Mouse (Mus musculus) kidney, adult 18-20 months (tissue): Measurements from ENCODE around the gene Cables2.

Experiments used
- DNase-seq: peaks from one replicate; pipeline ENCODE4 v3.0.0; 2021

Cables2 gene

GRCm38 (mm10) chr2:180273394-180274244 is at the start of gene Cables2:
Gene Cables2 (minus strand): TSS chr2:180273496.
- peak; percentile 92 for DNase-seq

DNA sequence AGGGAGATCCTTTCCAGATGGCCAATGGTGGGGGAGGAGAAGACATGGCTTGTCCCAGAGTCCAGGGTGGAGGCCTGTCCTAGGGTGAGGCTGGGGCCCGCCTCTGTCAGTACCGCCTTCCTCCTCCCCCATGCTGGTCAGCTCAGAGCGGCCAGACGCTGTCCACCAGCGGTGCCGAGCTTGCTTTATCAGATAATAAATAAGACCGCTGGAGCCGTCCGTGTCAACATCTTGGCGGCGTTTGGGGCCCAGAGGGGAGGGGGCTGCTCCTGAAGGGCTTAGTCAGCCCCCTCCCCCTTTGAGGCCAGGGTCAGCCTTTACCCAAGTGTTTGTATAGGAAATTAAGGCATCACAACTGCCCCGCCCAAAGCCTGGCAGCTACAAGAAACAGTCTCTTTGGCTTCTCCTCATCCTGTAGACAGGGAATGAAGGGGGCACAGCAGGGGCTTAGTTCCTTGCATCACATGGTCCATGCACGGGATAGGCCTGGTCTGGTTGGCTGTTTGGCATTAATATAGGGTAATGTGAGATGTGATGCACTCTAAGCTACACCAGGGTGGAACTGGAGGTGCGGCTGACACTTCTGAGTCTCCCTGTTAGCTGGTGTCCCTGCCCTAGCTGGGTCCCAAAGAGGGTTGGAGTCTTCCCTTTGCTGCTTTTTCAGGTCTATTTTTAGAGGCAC is 49.5 kb upstream of the Cables2 start:
- DNase-seq, result no peak

GRCm38 (mm10) chr2:180320216-180320615 is 46.9 kb upstream of the Cables2 start:
- DNase-seq, result no peak

GRCm38 (mm10) chr2:180317591-180317990 is 44.3 kb upstream of the Cables2 start:
- no peak for DNase-seq

GRCm38 (mm10) chr2:180314292-180314691 is 41.0 kb upstream of the Cables2 start:
- no peak for DNase-seq

GRCm38 (mm10) chr2:180311147-180311546 is 37.9 kb upstream of the Cables2 start:
- DNase-seq, result no peak

- DNase-seq, result no peak
Observed at GRCm38 (mm10) chr2:180307680-180308079, 34.4 kb upstream of the Cables2 start.

DNA sequence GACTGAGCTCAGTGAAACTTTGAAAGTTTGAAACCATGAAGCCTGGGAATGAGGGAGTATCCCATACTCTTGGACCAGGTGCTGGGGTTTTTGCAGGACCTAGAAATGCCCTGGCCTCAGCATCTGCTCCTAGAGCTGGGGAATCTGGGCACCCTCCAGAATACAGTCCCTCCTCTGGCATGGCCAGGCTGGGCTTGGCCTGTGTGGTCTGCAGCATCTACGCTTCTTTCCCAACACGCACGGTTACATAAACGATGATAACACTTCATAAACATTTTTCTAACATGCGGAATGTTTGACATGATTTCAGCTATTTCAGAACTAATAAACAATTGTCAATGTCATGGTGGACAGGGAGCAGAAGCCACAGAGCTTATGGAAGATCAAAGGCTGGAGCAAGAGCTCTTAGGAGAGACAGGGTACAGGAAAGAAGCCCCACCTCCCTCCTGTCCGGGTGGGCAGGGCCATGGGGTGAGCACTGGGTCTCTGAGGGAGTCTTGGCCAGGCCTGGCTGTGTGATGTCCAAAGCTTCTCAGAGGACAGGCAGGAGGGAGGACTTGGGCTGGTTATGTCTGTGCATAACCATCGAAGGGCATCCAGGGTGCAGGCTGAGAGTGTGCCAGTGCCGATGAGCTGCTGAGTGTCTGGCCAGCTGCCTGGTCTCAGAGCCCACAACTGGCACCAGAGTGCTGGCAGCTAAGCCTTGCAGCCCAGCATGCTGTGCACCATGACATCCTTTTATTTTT is 33.3 kb upstream of the Cables2 start:
- DNase-seq, result no peak

- no peak for DNase-seq
Observed at GRCm38 (mm10) chr2:180306009-180306408, 32.7 kb upstream of the Cables2 start.

DNA sequence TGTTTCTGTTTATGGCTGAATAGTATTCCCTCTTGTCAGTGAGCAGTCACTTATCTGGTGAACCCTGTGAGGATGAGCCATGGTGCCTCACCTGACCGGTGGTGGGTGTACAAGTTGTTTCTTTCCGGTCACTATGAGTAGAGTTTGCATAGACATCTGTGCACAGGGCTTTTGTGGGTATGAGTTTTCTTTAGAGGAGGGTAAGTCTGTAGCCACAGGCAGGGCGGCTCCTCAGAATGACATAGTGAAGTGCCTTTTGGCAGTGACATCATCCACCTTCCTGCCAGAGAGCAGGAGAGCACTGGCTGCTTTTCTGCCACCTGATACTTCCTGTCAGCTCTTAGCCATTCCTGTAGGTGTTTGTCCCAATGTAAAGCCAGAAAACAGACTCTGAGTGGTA is 32.2 kb upstream of the Cables2 start:
- DNase-seq, result no peak

DNA sequence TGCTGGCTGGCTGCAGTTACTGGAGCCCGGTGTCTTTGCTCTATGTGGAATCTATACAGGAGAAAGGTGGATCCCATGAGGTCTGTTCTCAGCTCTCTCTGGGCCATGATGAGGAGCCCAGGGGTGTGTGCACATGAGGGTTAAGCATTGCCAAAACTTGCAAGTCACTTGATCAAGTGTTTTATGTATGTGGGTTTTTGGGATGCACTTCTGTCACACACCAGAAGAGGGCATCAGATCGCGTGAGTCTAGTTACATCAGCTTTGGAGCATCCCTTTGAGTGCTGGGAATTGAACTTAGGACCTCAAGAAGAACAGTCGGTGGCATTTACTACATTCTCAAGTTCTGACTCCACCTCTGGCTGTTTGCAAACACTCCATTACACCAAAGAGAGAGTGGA is 31.3 kb upstream of the Cables2 start:
- DNase-seq, result no peak

DNA sequence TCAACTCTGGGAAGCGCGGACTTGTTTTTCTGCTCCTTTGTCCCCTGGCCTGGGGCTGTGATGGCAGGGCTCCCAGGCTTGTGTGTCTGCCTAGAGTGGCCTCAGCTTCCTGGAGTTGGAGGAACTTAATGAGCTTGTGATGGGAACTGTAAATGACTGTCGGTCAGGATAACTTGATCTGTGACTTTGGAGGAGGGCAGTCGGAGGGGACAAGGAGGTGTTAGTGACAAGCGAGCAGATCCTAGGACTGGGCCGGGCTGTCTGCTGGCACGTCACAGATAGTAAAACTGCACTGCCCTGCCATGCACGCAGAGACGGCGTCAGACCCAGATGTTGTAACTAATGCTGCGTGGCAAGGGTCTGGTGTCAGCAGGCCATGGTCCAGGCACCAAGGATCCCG is 30.2 kb upstream of the Cables2 start:
- DNase-seq, result no peak

GRCm38 (mm10) chr2:180302201-180302600 is 28.9 kb upstream of the Cables2 start:
- no peak for DNase-seq

- no peak for DNase-seq
Observed at GRCm38 (mm10) chr2:180300771-180301170, 27.5 kb upstream of the Cables2 start.

DNA sequence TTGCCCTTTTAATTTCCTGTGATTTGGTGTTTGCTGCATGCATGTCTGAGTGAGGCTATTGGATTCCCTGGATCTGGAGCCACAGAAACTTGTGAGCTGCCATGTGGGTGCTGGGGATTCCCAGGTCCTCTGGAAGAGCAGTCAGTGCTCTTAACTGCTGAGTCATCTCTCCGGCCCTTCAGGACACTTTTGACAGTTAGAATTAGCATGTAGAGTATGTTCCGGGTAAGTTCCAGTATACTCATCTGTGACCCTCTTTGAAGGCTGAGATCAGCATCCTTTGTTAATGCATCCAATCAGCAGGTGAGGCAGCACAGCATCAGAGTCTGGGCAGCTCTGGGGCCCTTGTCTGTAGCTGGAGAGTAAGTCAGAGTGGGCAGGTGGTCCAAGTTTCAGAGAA is 27.0 kb upstream of the Cables2 start:
- DNase-seq, result no peak

DNA sequence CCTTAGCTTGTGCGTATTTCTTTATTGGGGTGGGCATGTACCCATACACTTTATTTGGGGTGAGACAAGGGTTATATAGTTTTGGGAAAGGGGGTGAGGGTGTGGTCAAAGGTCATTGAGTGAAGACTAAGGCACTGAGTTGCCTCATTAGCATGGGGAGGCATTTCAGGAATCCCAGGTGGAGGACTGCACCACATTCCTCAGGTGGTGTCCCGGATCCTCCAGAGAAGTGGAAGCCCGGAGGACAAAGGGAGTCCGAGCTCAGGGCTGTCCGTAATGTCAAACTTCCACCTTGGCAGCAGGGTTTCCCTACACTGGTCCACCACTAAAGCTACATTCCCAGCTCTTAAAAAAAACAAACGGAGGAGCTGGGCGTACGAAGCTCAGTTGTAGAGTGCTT is 19.6 kb upstream of the Cables2 start:
- DNase-seq, result no peak

DNA sequence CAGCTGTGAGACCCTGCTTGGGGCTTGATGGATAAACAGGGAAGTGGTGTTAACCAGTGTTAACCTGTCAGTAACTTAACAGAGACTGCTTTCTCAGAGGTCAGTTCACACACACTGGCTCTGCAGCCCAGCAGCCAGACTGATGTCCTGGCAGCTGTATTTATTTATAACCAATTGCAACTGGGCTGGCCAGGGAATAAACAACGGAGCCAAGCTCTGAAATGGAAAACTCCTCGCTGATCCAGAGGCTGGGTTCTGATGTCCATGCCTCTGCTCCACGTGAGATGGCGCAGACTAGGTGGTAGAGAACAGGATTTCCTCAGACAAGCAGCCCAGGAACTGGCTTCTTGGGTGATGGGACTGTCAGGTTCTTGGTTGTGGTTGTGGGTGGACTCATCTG is 18.7 kb upstream of the Cables2 start:
- no peak for DNase-seq

GRCm38 (mm10) chr2:180291566-180291965 is 18.3 kb upstream of the Cables2 start:
- DNase-seq, result no peak

GRCm38 (mm10) chr2:180290503-180290902 is 17.2 kb upstream of the Cables2 start:
- DNase-seq, result no peak

DNA sequence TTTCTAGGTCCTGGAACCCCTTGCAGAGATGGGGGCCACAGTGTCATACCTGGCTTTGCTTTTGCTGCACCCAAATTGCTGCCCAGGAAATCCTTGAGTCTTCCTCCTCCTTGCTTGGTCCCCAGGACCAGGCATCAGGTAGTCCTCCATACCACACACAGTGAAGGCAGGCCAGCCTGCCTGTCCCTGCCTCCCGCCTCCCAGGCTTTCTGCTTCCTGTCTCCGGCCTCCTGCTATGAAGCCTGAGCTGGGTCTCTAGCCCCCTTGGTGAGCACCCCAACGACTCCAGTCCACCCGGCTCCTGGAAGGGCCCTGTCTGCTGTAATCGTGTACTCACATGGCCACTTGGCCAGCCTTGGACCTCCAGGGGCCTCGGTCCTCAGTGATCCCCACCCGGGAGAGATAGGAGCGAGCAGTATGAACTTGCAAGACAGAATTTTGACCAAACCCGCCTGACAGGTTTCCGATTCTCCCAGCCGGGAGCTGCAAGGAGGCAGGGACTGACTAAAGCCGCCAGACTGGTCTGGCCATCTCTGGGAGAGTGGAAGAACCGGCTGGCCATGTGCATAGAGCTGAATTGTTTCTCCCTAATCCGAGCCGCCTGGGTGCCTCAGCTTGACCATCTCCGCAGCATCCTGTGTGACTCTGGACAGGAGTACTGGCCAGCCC is 16.3 kb upstream of the Cables2 start, which contains the start of gene Rbbp8nl:
Gene Rbbp8nl, minus strand, starts transcription at position 440 of the 669 bp plus-strand sequence.
- DNase-seq, result peak; percentile 67

- no peak for DNase-seq
Observed at GRCm38 (mm10) chr2:180288966-180289365, 15.7 kb upstream of the Cables2 start.

- no peak for DNase-seq
Observed at GRCm38 (mm10) chr2:180279321-180279720, 6.0 kb upstream of the Cables2 start.

GRCm38 (mm10) chr2:180277773-180278320 is 4.6 kb upstream of the Cables2 start:
- no peak for DNase-seq
